35 mouse cellular contexts compared by ENCODE assay signal in the genomic region with DNA sequence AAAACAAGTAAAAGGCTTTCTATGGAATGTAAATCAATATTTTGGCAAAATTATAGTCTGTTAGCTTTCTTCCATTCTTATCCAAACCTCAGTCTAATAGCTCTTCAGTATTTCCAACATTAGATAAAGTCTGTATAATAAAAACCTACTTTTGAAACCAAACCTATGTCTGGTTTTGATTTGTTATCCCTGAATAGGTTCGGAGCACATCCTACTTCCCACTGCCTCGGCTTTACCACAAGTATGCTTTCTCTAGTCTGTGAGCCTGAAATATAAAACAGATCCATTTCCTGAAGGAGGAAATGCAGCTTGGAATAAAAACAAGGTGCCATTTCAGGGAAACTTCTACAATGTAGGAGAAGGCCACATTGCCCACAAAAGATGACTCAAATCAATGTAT.
"Had no signal": no experiment of that assay in that cellular context is flagged by ENCODE, and none has a peak within 500 bp of the region (broad histone marks: within the 10 kb centered on the region; RNA-seq: fewer than 3 reads in every experiment).

No protein-coding gene starts in this region.

- H3K4me2 ChIP-seq: heart, embryonic 11.5 days; heart, embryonic 12.5 days; heart, embryonic 13.5 days; heart, embryonic 15.5 days; hindbrain, embryonic 12.5 days; hindbrain, embryonic 13.5 days; hindbrain, embryonic 14.5 days; hindbrain, embryonic 15.5 days; intestine, embryonic 15.5 days; kidney, embryonic 15.5 days had no signal

- H3K9me3 ChIP-seq: heart, embryonic 12.5 days; heart, embryonic 13.5 days; heart, embryonic 15.5 days; hindbrain, embryonic 10.5 days; hindbrain, embryonic 12.5 days; hindbrain, embryonic 13.5 days; hindbrain, embryonic 15.5 days; intestine, embryonic 15.5 days; kidney, embryonic 15.5 days had no signal

- H3K27me3 ChIP-seq: heart, embryonic 12.5 days; heart, embryonic 13.5 days; heart, embryonic 15.5 days; hindbrain, embryonic 12.5 days; hindbrain, embryonic 13.5 days; hindbrain, embryonic 15.5 days; intestine, embryonic 15.5 days; kidney, embryonic 15.5 days had no signal

- ATAC-seq: hindbrain, embryonic 16.5 days; hindbrain, postnatal 0 days; inflammation-experienced regulatory T-cells, adult 6 months; intestine, embryonic 15.5 days; intestine, embryonic 16.5 days; intestine, postnatal 0 days had no signal

- H3K4me1 ChIP-seq: heart, embryonic 12.5 days; heart, embryonic 13.5 days; heart, embryonic 15.5 days; hindbrain, embryonic 10.5 days; hindbrain, embryonic 12.5 days; hindbrain, embryonic 13.5 days; hindbrain, embryonic 15.5 days; intestine, embryonic 15.5 days; kidney, embryonic 15.5 days had no signal

- H3K27ac ChIP-seq: heart, embryonic 13.5 days; heart, embryonic 15.5 days; hindbrain, embryonic 10.5 days; hindbrain, embryonic 12.5 days; hindbrain, embryonic 13.5 days; hindbrain, embryonic 14.5 days; hindbrain, embryonic 15.5 days; hindbrain, postnatal 0 days; intestine, embryonic 15.5 days; kidney, embryonic 15.5 days; kidney, postnatal 0 days; layer of hippocampus, adult 2 months; left cerebral cortex, adult 2 months had no signal

- H3K36me3 ChIP-seq: heart, embryonic 12.5 days; heart, embryonic 13.5 days; heart, embryonic 15.5 days; hindbrain, embryonic 10.5 days; hindbrain, embryonic 12.5 days; hindbrain, embryonic 13.5 days; hindbrain, embryonic 15.5 days; intestine, embryonic 15.5 days; kidney, embryonic 15.5 days had no signal

- H3K9ac ChIP-seq: heart, embryonic 12.5 days; heart, embryonic 13.5 days; heart, embryonic 15.5 days; hindbrain, embryonic 12.5 days; hindbrain, embryonic 13.5 days; hindbrain, embryonic 14.5 days; hindbrain, embryonic 15.5 days; intestine, embryonic 15.5 days; kidney, embryonic 15.5 days had no signal

- H3K4me3 ChIP-seq: heart, embryonic 12.5 days; heart, embryonic 13.5 days; heart, embryonic 15.5 days; hindbrain, embryonic 10.5 days; hindbrain, embryonic 12.5 days; hindbrain, embryonic 13.5 days; hindbrain, embryonic 15.5 days; intestine, embryonic 15.5 days; kidney, embryonic 15.5 days; layer of hippocampus, adult 2 months; left cerebral cortex, adult 2 months had no signal

- DNase-seq: heart, postnatal 10 days; heart, postnatal 14 days; heart, postnatal 36 days; heart, postnatal 4 days; kidney, adult 11 months; kidney, adult 18-20 months; kidney, adult 2 months; kidney, adult 8-10 months; kidney, adult 9 months; kidney, postnatal 10 days; kidney, postnatal 14 days; kidney, postnatal 25 days; kidney, postnatal 36 days; kidney, postnatal 4 days; layer of hippocampus, adult 9-11 months; layer of hippocampus, postnatal 36 days had no signal
